Mouse (Mus musculus): ENCODE data around the gene Ralgps2.

Ralgps2 gene

DNA sequence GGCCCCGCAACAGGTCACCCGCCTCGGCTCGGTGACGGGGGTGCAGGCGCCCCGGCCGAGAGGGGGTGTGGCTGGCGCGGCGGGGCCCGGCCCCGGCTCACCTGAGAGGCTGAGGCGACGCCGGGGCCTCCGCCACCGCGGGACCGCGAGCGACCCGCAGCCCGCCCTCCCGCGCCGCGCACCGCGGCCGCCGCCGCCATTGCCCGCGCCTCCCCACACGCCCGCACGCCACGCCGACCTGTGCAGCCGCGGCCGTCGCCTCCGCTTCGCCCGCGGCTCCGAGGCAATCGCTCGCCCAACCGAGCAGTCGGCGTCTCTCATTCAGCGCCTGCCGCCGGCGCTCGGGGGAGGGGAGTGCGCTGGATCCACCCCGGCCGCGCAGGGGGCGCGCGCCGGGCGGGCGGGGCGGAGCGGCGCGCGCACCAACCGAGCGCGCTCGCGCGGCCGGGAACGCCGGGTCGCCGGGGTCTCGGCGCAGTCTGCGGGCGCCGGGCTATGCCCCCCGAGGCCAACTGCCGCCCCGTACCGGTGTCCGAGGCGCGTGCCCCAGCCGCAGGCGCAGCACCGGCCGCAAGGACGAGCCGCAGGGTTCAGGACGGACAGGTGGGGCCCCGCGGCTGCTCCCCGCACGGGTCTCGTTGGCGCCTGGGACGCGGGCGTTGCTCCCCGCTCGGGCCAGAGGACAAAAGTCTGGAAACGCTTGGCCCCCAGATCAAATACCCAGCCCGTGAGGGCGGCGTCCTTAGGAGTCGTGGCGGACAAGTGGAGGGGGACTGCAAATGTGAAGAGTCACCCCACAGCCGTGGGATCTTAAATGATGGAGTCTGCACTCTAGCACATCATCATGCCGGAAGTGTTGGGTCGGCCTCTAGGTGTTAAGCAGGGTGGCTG is at the start of gene Ralgps2:
Gene Ralgps2, minus strand, starts transcription at position 376 of the 891 bp plus-strand sequence.
- DNase-seq (ENCODE audit: low read depth in 1 of 2, low spot score in 2 of 2): peak in 1 of 2 experiments; percentile 9

DNA sequence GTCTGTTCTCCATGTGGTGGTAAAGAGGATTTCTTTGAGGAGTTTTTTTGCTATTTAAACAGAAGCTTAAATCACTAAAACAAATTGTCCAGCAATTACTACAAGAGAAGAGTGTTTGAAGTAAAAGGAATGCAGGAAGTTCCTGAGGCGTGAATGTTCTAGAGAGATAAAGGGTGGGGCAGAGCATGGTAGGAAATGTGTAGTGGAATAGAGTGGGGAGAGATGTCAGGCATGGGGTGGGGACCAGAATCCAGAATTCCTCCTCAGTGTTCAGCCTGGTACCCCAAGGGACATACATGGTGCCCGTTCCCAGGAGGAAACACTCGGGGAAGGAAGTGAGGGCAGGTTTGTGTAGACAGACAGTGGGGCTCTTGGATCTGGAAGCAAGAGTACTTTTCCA is 48.1 kb upstream of the Ralgps2 start:
- DNase-seq (ENCODE audit: low read depth in 1 of 2, low spot score in 2 of 2): no peak

DNA sequence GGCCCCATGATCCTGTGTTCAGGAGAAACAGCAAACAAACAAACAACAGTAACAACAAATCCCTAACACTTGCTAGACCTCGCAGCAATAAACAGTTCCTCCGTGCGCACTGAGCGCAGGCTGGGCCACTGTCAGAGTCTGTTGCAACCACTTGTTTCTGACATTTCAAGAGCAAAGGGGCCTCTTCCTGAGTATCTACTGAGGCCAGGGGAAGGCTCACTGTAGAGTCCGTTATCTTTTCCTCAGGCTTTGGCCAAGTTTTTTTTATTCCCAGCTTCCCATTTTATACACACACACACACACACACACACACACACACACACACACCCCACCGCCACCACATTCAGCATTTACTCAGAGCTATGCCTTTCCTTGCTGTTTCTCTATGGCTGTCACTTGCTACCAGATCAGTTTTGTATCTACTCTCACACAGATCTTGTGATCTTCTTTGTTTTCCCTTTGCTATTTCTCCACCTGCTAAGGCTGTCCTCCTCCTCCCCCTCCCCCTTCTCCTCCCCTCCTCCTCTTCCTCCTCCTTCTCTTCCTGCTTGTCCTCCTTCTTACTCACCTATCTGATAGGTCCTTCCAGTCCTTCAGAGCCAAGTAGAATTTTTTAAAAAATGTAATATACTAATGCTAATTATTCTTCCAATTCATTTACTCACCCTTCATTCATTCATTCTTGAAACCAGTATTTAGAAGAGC is 47.4 kb upstream of the Ralgps2 start:
- no peak for DNase-seq (ENCODE audit: low read depth in 1 of 2, low spot score in 2 of 2)

DNA sequence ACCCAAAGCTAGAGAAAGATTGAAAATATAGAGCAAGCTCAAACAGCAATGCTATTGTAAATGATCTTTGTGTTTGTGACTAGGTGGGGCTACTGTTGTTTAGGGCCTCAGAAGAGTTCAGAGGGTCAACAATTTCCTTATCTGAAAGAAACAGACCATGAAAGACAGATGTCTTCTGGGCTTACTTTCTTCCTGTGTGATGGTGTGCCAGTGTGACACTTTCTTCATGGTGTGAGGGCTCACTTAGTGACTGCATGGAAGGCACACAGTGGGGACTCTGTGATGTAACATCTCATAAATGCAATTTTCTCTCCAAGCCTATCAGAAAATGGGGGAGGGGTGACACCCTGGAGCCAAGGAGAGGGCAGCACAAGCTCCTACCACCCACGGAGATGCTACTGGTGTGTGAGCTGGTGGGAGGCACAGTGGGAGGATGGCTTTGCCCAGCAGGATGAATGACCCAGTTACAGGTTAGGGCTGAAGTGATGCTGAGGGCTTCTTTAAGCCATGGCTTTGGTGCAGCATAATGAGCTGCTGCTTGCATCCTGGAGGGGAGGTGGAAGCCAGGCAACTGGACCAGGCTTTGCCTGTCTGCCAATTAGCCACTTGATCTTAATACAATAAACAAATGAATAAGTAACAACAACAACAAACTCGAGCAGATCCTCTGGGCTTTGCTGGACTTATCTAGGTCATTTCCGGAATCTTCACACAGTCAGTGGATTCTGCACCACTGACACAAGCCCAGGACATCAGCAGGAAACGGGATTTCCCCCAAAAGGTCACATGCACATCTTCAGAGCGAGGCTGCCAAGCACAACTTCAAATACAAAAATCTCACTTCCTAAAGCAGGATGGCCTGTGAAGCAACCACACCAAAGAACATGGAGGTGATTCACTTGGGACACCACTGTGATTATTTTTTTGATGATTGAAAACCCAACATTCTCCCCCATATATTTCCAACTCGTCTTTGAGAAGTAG is 46.5 kb upstream of the Ralgps2 start:
- peak; percentile 53 to 55 for DNase-seq (ENCODE audit: low read depth in 1 of 2, low spot score in 2 of 2)

DNA sequence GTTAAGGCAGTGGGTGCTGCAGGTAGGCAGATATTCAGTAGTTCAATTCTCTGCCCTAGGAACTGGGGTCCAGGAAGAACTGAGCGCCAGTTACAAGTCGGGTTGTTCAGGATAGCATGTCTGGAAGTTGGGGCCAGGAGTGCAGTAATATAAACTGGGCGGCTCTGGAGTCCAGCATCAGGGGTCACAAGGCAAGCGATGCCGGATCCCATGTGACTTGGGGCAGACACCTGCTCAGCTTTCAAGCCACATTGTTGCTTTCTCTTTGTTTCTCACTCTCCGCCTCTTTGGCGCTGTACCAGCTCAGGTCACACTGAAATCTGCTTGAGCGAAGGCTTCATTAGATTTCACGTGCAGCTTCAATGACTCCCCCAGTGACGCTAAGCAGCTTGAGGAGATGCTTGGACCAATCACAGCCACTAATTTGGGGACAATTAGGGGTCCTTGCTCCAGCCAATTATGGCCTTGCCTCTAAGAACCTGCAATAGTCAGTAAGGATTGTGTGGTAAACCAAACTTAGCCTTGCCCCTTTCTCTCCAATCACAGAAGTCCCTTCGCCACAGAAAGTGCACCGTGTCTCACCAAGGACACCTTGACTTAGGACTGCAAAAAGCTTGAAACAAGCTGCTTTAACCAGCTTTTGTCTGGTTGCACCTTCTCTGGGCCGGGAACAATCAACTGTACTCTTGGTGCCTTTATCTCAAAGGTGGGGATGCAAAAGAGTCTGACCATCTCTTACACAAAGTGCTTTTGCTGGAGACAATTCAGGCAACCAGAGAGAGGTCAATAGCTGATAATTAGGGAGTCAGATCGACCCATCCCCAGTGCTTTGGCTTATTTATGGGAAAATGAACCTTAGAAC is 43.8 kb upstream of the Ralgps2 start:
- no peak for DNase-seq (ENCODE audit: low read depth in 1 of 2, low spot score in 2 of 2)

DNA sequence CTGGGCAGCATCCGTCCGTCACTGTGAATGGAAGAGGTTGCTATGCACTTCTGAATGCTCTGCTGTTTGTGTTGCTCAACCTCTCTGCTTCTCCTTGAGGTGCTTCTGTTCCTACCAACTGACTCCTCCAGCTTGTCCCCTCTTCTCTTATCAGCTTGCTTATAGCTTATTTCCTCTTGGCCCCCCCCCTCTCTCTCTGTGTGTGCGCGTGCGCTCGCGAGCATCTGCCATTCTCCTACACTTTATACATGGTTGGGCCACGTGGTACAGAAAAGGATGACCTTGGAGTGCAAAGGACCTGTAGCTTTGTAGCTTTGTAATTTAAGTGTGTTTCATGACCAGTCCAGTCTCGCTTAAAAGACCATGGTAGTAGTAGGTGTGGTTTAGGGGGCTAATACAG is 42.5 kb upstream of the Ralgps2 start:
- DNase-seq (ENCODE audit: low read depth in 1 of 2, low spot score in 2 of 2): no peak

DNA sequence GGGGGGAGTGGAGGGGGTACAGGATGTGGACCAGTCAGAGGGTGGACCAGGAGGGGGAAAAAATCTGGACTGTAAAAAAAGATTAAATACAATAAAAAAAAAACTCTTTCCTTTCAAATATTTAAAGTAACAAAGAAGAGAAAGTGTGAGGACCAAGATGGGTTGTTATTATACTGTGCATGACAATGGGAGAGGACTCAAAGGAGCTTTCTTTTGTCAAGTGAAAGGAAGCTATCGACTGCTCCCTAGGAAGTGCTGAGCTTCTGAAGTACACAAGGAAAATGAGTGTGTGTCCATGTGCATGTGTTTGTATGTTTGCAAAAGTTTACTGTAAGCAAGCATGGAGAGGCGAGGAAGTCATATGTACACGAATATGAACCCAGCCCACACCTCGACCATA is 40.3 kb upstream of the Ralgps2 start:
- DNase-seq (ENCODE audit: low read depth in 1 of 2, low spot score in 2 of 2): no peak

DNA sequence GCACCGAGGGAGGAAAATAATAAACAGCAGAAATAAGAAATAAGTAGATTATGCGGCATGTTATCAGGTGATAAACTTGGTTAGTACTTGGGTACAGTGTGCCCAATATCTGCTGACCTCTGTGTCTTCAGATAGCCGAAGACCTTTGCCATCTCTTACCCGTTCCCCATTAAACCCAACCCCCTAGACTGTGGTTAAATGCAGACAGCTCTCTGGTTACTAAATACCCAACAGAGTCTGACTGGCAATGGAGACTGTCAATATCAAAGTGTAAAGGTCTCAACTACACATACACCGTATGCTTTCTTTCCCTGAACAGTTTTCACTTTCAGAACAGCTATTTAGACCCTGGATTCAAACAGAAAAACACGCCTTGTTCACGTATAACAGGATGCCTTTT is 39.2 kb upstream of the Ralgps2 start:
- DNase-seq (ENCODE audit: low read depth in 1 of 2, low spot score in 2 of 2): no peak

DNA sequence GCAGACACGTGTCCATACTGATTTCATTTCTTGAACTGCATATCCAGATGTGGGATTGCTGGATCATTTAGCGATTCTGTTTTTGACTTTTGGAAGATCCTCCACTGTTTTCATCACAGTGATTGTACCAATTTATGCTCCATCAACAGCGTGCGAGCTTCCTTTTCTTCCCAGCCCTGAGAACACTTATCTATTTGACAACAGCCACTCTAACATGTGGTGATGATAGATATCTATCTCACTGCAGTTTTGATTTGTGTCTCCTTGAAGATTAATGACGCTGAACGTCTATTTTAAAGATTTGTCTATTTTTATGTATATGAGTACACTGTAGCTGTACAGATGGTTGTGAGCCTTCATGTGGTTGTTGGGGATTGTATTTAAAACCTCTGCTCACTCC is 34.4 kb upstream of the Ralgps2 start:
- no peak for DNase-seq (ENCODE audit: low read depth in 1 of 2, low spot score in 2 of 2)

DNA sequence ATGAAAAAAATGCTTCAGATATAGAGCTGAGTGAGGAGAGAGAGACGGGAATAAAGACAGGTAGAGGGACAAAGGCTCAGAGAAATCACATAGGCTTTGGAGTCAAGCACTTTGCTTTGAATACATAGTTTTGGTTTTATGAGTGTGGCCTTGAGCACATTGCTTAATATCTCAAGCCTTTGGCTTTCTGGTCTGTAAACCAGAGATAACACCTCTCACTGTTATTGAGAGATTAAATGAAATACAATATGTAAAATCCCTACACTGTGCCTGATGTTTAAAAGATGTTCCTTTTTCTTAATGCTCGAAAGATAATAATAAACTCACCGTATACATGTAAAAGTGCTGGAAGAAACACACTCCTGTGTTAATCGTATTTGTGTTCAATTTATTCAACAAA is 33.0 kb upstream of the Ralgps2 start:
- DNase-seq (ENCODE audit: low read depth in 1 of 2, low spot score in 2 of 2): no peak

DNA sequence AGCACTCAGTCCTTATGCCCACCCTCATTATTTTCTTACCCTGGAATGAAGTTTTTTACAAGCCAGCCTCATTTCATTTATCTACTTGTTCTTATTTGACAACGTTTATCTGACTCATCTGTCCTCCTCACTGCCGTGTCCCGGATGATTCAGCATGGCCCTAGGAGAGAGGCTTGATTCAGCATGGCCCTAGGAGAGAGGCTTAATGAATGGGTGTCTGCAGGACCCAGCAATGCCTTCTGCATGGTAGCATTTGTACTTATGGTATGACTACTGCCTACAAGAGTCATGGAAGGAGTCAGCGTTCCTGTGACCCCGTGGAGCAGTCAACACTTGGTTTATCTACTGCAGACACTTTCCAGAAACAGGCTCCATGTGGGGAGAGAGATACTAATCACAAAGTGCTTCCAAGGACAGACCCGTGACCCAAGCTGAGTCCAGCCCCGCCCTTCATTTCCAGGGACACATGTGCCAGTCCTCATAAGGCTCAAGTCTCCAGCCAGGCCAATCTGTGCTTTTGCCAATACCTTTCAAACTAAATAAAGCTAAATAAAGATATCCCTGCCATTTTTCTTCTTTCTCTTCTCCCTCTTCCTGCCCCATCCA is 31.9 kb upstream of the Ralgps2 start:
- DNase-seq (ENCODE audit: low read depth in 1 of 2, low spot score in 2 of 2): no peak

DNA sequence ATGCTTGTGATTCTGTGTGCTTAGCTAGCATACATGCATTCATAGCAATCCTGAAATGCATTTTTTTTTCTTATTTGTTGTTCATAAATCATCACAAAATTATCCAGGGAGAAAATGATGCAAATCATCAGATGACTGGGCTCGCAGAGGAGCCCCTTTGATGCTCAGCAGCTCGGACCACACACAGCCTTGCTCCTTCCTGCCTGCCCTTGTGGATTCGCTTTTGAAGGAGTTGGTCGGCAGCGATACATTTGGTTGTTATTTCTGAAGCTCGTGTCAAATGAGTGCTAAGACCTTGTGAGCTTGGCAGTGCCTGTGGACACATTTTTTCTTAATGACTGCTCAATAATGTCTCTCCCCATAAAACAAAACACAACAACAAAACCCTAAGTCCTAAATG is 31.2 kb upstream of the Ralgps2 start:
- DNase-seq (ENCODE audit: low read depth in 1 of 2, low spot score in 2 of 2): no peak

DNA sequence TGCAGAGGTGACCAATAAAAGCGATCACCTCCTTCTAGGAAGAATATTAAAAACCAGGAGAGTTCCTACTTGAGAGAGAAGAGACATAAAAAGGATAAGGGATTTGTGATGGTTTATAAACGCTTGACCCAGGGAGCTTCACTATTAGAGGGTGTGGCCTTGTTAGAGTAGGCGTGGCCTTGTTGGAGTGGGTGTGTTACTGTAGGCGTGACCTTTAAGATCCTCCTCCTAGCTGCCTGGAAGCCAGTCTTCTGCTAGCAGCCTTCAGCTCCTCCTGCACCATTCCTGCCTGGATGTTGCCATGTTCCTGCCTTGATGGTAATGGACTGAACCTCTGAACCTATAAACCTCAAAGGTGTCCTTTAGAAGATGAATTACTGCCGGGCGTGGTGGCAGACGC is 28.7 kb upstream of the Ralgps2 start:
- DNase-seq (ENCODE audit: low read depth in 1 of 2, low spot score in 2 of 2): no peak

DNA sequence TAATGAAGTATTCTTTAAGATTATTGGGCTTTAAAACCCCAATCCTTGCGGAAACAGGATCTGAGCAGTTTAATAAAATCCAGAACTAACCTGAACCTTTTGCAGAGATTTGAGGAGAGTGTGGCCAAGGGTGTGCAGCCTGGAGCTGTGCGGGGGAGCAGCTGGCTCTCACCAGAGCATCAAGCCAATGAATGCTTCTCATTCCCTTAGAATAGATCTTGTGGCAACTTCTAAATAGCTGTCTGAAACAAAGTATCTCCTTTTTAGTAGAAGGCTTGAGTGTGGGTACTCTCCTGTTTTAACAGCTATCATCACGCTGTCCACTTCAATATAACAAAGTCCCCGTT is 25.1 kb upstream of the Ralgps2 start:
- no peak for DNase-seq (ENCODE audit: low read depth in 1 of 2, low spot score in 2 of 2)

DNA sequence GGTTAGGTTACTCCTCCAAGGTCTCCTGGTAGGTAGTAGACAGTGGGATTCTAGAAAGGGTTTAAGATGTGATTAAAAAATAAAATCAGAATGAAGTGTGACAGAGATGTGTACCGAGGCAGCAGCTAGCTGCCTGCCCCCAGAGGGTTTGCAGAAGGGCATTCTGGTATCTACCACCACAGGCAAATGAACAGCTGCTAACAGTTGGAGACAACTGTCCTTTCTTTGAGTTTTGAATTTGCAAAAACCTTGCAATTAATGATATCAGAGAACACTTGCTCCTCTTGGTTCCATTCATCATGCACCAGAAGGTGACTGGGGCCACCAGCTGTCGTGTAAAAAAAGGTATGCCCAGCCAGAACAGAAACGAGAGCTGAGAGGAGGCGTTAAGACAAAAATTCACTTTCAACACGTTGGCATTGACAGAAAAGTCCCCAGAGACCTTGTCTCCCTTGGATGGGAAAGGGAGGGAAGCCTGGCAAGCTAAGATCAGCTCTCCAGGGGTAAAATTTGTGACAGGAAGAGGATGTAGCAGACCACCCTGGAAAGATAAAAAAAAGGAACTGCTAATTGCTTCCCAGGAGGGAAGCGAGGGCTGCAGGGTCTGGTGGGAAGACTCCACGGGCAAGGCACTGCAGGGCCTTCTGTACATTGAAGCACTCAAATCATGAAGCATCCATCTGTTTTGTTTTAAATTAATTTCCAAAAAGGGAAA is 24.6 kb upstream of the Ralgps2 start:
- no peak for DNase-seq (ENCODE audit: low read depth in 1 of 2, low spot score in 2 of 2)

DNA sequence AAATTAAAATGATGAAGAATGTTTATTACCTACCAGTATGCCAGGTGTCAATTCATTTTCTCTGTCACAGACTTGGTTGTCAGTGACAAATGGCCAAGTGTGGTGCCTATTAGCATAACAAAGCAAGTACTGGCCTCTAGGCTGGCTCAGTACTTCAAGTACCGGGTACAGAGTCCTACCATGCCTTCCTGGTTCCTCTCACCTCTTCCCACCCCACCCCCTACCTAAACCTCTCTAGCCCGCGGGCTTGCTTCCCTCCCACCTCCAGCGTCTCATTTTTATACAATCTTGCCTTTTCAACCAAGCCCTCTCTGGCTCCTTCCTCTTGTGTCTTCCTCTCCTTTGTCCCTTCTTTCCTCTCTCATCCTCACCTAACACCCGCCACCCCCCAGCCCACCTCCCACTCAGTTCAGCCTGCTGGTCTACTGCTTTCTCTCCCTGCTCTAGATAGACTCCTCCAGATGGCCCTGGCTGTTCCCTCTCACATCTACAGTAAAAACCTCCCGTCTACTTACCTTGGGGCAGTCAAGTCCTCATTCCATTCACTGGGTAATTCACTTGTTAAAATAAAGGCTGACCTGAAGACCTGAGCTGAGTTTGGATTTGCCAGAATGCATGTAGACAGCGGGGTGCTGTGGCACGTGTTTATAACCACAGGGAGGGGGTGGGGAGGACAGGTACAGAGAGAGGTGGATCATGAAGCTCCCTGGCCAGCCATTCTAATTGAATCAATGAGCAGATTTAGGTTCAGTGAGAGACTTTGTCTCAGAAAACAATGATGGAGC is 22.2 kb upstream of the Ralgps2 start:
- no peak for DNase-seq (ENCODE audit: low read depth in 1 of 2, low spot score in 2 of 2)

DNA sequence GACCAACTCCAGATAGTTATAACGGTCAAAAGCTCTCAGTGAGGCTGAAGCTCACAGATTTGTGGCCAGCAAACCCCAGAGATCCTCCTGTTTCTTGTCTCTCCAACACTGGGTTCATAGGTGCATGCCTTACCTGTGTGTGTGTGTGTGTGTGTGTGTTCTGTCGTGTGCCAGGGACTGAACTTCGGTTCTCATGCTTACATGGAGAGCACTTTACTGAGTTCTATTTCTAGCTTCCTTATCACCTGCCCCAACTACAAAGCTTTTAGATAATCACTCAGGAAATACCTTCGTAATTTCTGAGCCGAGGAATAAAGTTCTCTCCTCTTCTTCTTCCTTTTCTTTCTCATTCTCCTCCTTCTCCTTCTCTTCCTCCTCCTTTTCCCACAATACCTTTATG is 19.6 kb upstream of the Ralgps2 start:
- DNase-seq (ENCODE audit: low read depth in 1 of 2, low spot score in 2 of 2): no peak

DNA sequence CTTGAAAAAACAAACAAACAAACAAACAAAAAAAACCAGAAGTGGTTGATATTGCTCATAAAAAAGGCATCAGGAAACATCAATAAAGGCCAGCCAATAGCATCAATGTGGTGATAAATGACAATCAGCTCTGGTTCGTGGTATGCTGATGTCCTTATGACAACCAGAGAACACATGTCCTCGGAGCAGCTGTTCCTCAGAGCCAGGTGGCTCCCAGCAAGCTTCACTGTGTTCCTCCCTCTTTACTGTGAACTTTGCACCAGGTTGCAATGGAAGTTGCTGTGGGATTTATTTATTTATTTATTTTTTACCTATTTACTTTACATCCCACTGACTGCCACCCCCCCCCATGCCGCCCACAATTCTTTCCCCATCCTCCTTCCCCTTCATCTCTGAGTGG is 17.9 kb upstream of the Ralgps2 start:
- DNase-seq (ENCODE audit: low read depth in 1 of 2, low spot score in 2 of 2): no peak
